Mouse (Mus musculus) mammary gland, adult 2 months (tissue): ENCODE data around the gene Tsks. TPM values are rescaled to one million over a fixed set of nuclear protein-coding genes. Genes with fewer than 3 reads are reported as not detected.

Experiments used
- polyA plus RNA-seq: library from polyadenylated mRNA; depleted of rRNA; stranded (reverse); fragments of >200 nt; gene quantifications from 2 replicates; pipeline ENCODE4 v1.2.3, GENCODE M21; 2012; ENCODE audit warnings: low replicate concordance; rRNA removed

Tsks gene
- 0.19 and 0.26 TPM in 2 replicates for polyA plus RNA-seq

GRCm38 (mm10) chr7:44942904-44943303 lies at the start of gene Tsks:
TSS of gene Tsks (plus strand) at chr7:44943204.

GRCm38 (mm10) chr7:44895593-44896434 lies 47.2 kb upstream of the Tsks start, which contains the start of gene Fuz:
TSS of gene Fuz (plus strand) at chr7:44896079.

GRCm38 (mm10) chr7:44929204-44930151 lies 13.5 kb upstream of the Tsks start, which contains the start of gene Ap2a1:
TSS of gene Ap2a1 (minus strand) at chr7:44929496.

GRCm38 (mm10) chr7:44974383-44975116 lies 31.5 kb downstream of the Tsks start, which contains the start of gene Cpt1c:
TSS of gene Cpt1c (minus strand) at chr7:44974851.

GRCm38 (mm10) chr7:44986192-44986878 lies 43.3 kb downstream of the Tsks start, which contains the start of gene Prmt1:
TSS of gene Prmt1 (minus strand) at chr7:44986568.

GRCm38 (mm10) chr7:44997231-44997939 lies 54.4 kb downstream of the Tsks start, which contains the start of gene Irf3:
TSS of gene Irf3 (plus strand) at chr7:44997648.

GRCm38 (mm10) chr7:44998501-44998955 lies 55.5 kb downstream of the Tsks start, which contains the start of gene Bcl2l12:
TSS of gene Bcl2l12 (minus strand) at chr7:44998712.

Other genes with a start within 250 kb of the Tsks start
- not detected in 2 replicates for gene Izumo2, start 234.5 kb upstream of the Tsks start, polyA plus RNA-seq
- 43.8 and 48.7 TPM in 2 replicates for gene Vrk3, start 194.8 kb upstream of the Tsks start, polyA plus RNA-seq
- gene Zfp473, start 192.2 kb upstream of the Tsks start, polyA plus RNA-seq: 0.11 and 0.13 TPM in 2 replicates
- gene Nup62, start 127.1 kb upstream of the Tsks start, polyA plus RNA-seq: 64.4 and 76.1 TPM in 2 replicates
- gene Il4i1, start 126.8 kb upstream of the Tsks start, polyA plus RNA-seq: 51.1 and 162 TPM in 2 replicates
- 250 and 576 TPM in 2 replicates for gene Atf5, start 126.5 kb upstream of the Tsks start, polyA plus RNA-seq
- gene Akt1s1, start 94.2 kb upstream of the Tsks start, polyA plus RNA-seq: 67.1 and 282 TPM in 2 replicates
- gene Tbc1d17, start 94.1 kb upstream of the Tsks start, polyA plus RNA-seq: 115 and 138 TPM in 2 replicates
- 39.0 and 104 TPM in 2 replicates for gene Pnkp, start 86.1 kb upstream of the Tsks start, polyA plus RNA-seq
- 230 and 261 TPM in 2 replicates for gene Ptov1, start 73.4 kb upstream of the Tsks start, polyA plus RNA-seq
- gene Med25, start 50.5 kb upstream of the Tsks start, polyA plus RNA-seq: 108 and 237 TPM in 2 replicates
- gene Fuz, start 47.1 kb upstream of the Tsks start, polyA plus RNA-seq: 65.1 and 103 TPM in 2 replicates
- 87.8 and 112 TPM in 2 replicates for gene Ap2a1, start 13.7 kb upstream of the Tsks start, polyA plus RNA-seq
- gene Cpt1c, start 31.6 kb downstream of the Tsks start, polyA plus RNA-seq: 34.3 and 34.4 TPM in 2 replicates
- gene Prmt1, start 43.4 kb downstream of the Tsks start, polyA plus RNA-seq: 97.1 and 118 TPM in 2 replicates
- 120 and 136 TPM in 2 replicates for gene Irf3, start 54.4 kb downstream of the Tsks start, polyA plus RNA-seq
- gene Bcl2l12, start 55.5 kb downstream of the Tsks start, polyA plus RNA-seq: 38.7 and 59.9 TPM in 2 replicates
- gene Scaf1, start 73.2 kb downstream of the Tsks start, polyA plus RNA-seq: 58.3 and 111 TPM in 2 replicates
- gene Rras, start 74.8 kb downstream of the Tsks start, polyA plus RNA-seq: 201 and 278 TPM in 2 replicates
- gene Prr12, start 109.7 kb downstream of the Tsks start, polyA plus RNA-seq: 7.2 and 19.0 TPM in 2 replicates
- 75.7 and 106 TPM in 2 replicates for gene Nosip, start 119.2 kb downstream of the Tsks start, polyA plus RNA-seq
- 74.1 and 134 TPM in 2 replicates for gene Prrg2, start 119.5 kb downstream of the Tsks start, polyA plus RNA-seq
- 147 and 250 TPM in 2 replicates for gene Rcn3, start 149.0 kb downstream of the Tsks start, polyA plus RNA-seq
- 251 and 271 TPM in 2 replicates for gene Fcgrt, start 160.6 kb downstream of the Tsks start, polyA plus RNA-seq
- 167 and 309 TPM in 2 replicates for gene Rps11, start 181.2 kb downstream of the Tsks start, polyA plus RNA-seq
- gene Rpl13a, start 185.6 kb downstream of the Tsks start, polyA plus RNA-seq: 1,471 and 2,886 TPM in 2 replicates
- 0.93 and 17.5 TPM in 2 replicates for gene Gm45713, start 193.0 kb downstream of the Tsks start, polyA plus RNA-seq
- gene Flt3l, start 193.2 kb downstream of the Tsks start, polyA plus RNA-seq: 166 and 183 TPM in 2 replicates
- 54.4 and 57.6 TPM in 2 replicates for gene Pih1d1, start 211.1 kb downstream of the Tsks start, polyA plus RNA-seq
- 53.8 and 90.5 TPM in 2 replicates for gene Aldh16a1, start 211.4 kb downstream of the Tsks start, polyA plus RNA-seq
- gene Slc17a7, start 220.7 kb downstream of the Tsks start, polyA plus RNA-seq: 0.13 and 0.24 TPM in 2 replicates
- gene Gfy, start 236.4 kb downstream of the Tsks start, polyA plus RNA-seq: not detected in 2 replicates
- not detected in 2 replicates for gene Pth2, start 237.8 kb downstream of the Tsks start, polyA plus RNA-seq